Mouse (Mus musculus): ENCODE measurements around the gene Atf6. TPM values are rescaled to one million over a fixed set of nuclear protein-coding genes. Genes with fewer than 3 reads are reported as not detected.

The Atf6 gene
- polyA plus RNA-seq, 1 experiment from 2014 or later, result 11.5 TPM

DNA sequence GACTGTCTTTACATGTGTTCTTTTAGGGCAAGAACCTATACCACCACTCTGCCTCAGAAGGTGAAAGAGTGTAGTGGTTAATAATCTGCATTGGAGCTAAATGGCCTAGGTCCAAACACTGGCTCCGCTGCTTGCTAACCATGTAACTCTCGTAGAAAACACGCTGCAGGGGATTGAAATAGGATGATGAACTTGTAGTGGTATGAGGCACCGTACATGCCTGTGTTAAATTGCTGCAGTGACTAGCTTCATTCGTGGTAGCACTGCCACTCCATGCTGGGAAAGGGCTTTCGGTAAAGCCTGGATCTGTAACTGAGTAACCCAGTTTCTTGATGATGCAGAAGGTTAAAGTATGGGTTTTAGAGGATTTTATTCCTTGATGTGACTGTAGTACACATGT is 163.5 kb downstream of the Atf6 start:
- H3K9me3 ChIP-seq (ENCODE audit: control insufficient read depth, low read length), result no peaks in the 10 kb centered on the region
- 91% methylated on average over 6 of the region's 6 CpGs for WGBS
- H3K27ac ChIP-seq (ENCODE audit: low read depth, low read length), result no peak overlapping the region
- DNase-seq (ENCODE audit: low spot score), result no peak
- H3K27me3 ChIP-seq (replicated peaks; ENCODE audit: control insufficient read depth, insufficient read depth, low read length), result no peaks in the 10 kb centered on the region
- no peak overlapping the region for H3K4me3 ChIP-seq (ENCODE audit: low read depth, low read length)
- no peak overlapping the region for H3K9ac ChIP-seq (ENCODE audit: low read depth, low read length)
- no peaks in the 10 kb centered on the region for H3K4me1 ChIP-seq (replicated peaks; ENCODE audit: control insufficient read depth, insufficient read depth, low read length)
- no peaks in the 10 kb centered on the region for H3K36me3 ChIP-seq (ENCODE audit: control insufficient read depth, insufficient read depth, low read length)
- no peak for ATAC-seq (replicated peaks; ENCODE audit: low FRiP score)
- H3K4me2 ChIP-seq, result no peak overlapping the region

GRCm38 (mm10) chr1:170702958-170703357 is 164.6 kb downstream of the Atf6 start:
- DNase-seq (ENCODE audit: low spot score), result no peak
- H3K27ac ChIP-seq (ENCODE audit: low read depth, low read length), result no peak overlapping the region
- H3K9ac ChIP-seq (ENCODE audit: low read depth, low read length), result no peak overlapping the region
- 72% methylated on average over 6 of the region's 6 CpGs for WGBS
- H3K4me2 ChIP-seq, result no peak overlapping the region
- no peaks in the 10 kb centered on the region for H3K9me3 ChIP-seq (ENCODE audit: control insufficient read depth, low read length)
- H3K4me3 ChIP-seq (ENCODE audit: low read depth, low read length), result no peak overlapping the region
- no peak for ATAC-seq (replicated peaks; ENCODE audit: low FRiP score)
- H3K27me3 ChIP-seq (replicated peaks; ENCODE audit: control insufficient read depth, insufficient read depth, low read length), result no peaks in the 10 kb centered on the region
- H3K36me3 ChIP-seq (ENCODE audit: control insufficient read depth, insufficient read depth, low read length), result no peaks in the 10 kb centered on the region
- no peaks in the 10 kb centered on the region for H3K4me1 ChIP-seq (replicated peaks; ENCODE audit: control insufficient read depth, insufficient read depth, low read length)

GRCm38 (mm10) chr1:170702263-170702662 is 165.3 kb downstream of the Atf6 start:
- WGBS, result 67% methylated on average over 2 of the region's 2 CpGs
- no peaks in the 10 kb centered on the region for H3K36me3 ChIP-seq (ENCODE audit: control insufficient read depth, insufficient read depth, low read length)
- no peak overlapping the region for H3K4me2 ChIP-seq
- H3K4me1 ChIP-seq (replicated peaks; ENCODE audit: control insufficient read depth, insufficient read depth, low read length), result no peaks in the 10 kb centered on the region
- H3K27me3 ChIP-seq (replicated peaks; ENCODE audit: control insufficient read depth, insufficient read depth, low read length), result no peaks in the 10 kb centered on the region
- no peak for DNase-seq (ENCODE audit: low spot score)
- H3K4me3 ChIP-seq (ENCODE audit: low read depth, low read length), result no peak overlapping the region
- H3K9ac ChIP-seq (ENCODE audit: low read depth, low read length), result no peak overlapping the region
- no peak overlapping the region for H3K27ac ChIP-seq (ENCODE audit: low read depth, low read length)
- H3K9me3 ChIP-seq (ENCODE audit: control insufficient read depth, low read length), result no peaks in the 10 kb centered on the region
- ATAC-seq (replicated peaks; ENCODE audit: low FRiP score), result no peak

DNA sequence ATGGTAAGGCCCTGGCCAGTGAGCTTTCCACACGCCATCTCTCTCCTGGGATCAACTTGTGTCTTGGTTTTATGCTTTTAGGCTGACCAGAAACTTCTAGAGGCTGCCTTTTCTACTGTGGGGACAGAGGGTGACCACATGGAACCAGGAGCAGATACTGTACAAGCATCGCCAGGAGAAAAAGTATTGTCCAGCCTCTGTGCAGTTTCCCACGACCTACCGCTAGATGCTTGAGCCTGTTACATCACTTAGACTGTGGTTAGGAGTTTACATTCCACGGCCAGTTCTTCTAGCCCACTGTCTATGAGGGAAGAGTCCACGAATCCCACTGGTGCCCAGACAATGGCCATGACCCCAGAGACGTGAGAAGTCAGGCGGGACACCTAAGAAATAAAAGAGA is 166.0 kb downstream of the Atf6 start:
- H3K9ac ChIP-seq (ENCODE audit: low read depth, low read length), result no peak overlapping the region
- H3K36me3 ChIP-seq (ENCODE audit: control insufficient read depth, insufficient read depth, low read length), result no peaks in the 10 kb centered on the region
- WGBS, result 76% methylated on average over 8 of the region's 8 CpGs
- no peak for ATAC-seq (replicated peaks; ENCODE audit: low FRiP score)
- no peak for DNase-seq (ENCODE audit: low spot score)
- H3K9me3 ChIP-seq (ENCODE audit: control insufficient read depth, low read length), result no peaks in the 10 kb centered on the region
- no peak overlapping the region for H3K4me2 ChIP-seq
- no peak overlapping the region for H3K4me3 ChIP-seq (ENCODE audit: low read depth, low read length)
- no peak overlapping the region for H3K27ac ChIP-seq (ENCODE audit: low read depth, low read length)
- no peaks in the 10 kb centered on the region for H3K4me1 ChIP-seq (replicated peaks; ENCODE audit: control insufficient read depth, insufficient read depth, low read length)
- H3K27me3 ChIP-seq (replicated peaks; ENCODE audit: control insufficient read depth, insufficient read depth, low read length), result no peaks in the 10 kb centered on the region

GRCm38 (mm10) chr1:170701178-170701577 is 166.4 kb downstream of the Atf6 start:
- ATAC-seq (replicated peaks; ENCODE audit: low FRiP score) (no peak), DNase-seq (ENCODE audit: low spot score) (no peak)
- WGBS, result 66% methylated on average over 3 of the region's 3 CpGs
- no peak overlapping the region for H3K4me2 ChIP-seq
- H3K27ac ChIP-seq (ENCODE audit: low read depth, low read length), result no peak overlapping the region
- H3K4me3 ChIP-seq (ENCODE audit: low read depth, low read length), result no peak overlapping the region
- no peaks in the 10 kb centered on the region for H3K4me1 ChIP-seq (replicated peaks; ENCODE audit: control insufficient read depth, insufficient read depth, low read length)
- H3K27me3 ChIP-seq (replicated peaks; ENCODE audit: control insufficient read depth, insufficient read depth, low read length), result no peaks in the 10 kb centered on the region
- no peaks in the 10 kb centered on the region for H3K36me3 ChIP-seq (ENCODE audit: control insufficient read depth, insufficient read depth, low read length)
- H3K9ac ChIP-seq (ENCODE audit: low read depth, low read length), result no peak overlapping the region
- H3K9me3 ChIP-seq (ENCODE audit: control insufficient read depth, low read length), result no peaks in the 10 kb centered on the region

DNA sequence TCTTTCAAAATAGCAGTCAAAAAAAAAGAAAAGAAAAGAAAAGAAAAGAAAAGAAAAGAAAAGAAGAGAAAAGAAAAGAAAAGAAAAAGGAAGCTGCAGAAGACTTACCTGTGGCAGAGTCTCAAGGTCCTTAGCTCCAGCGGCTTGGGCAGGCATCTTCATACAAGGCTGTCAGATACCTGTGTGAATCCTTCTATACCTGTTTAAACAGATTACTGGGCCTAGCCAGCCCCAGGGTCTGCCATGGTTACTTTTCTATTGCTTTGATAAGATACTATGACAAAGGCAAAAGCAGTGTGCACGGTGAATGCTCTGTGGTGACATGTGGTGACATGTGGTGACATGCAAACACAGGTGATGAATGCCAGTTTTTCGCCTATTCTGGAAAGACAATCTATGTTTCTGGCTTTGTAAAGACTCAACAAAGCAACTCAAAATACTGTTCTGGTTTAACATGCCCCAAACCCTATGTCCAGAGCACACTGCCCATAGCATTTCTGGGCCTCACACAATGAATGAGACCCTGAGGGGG is 167.0 kb downstream of the Atf6 start:
- Histone ChIP-seq H3K9ac (ENCODE audit: low read depth, low read length) (no peak overlapping the region), H3K27me3 (replicated peaks; ENCODE audit: control insufficient read depth, insufficient read depth, low read length) (no peaks in the 10 kb centered on the region), H3K36me3 (ENCODE audit: control insufficient read depth, insufficient read depth, low read length) (no peaks in the 10 kb centered on the region), H3K27ac (ENCODE audit: low read depth, low read length) (no peak overlapping the region), H3K4me2 (no peak overlapping the region), H3K4me1 (replicated peaks; ENCODE audit: control insufficient read depth, insufficient read depth, low read length) (no peaks in the 10 kb centered on the region), H3K4me3 (ENCODE audit: low read depth, low read length) (no peak overlapping the region), H3K9me3 (ENCODE audit: control insufficient read depth, low read length) (no peaks in the 10 kb centered on the region)
- WGBS, result 77% methylated on average over 3 of the region's 3 CpGs
- no peak for ATAC-seq (replicated peaks; ENCODE audit: low FRiP score)
- no peak for DNase-seq (ENCODE audit: low spot score)

DNA sequence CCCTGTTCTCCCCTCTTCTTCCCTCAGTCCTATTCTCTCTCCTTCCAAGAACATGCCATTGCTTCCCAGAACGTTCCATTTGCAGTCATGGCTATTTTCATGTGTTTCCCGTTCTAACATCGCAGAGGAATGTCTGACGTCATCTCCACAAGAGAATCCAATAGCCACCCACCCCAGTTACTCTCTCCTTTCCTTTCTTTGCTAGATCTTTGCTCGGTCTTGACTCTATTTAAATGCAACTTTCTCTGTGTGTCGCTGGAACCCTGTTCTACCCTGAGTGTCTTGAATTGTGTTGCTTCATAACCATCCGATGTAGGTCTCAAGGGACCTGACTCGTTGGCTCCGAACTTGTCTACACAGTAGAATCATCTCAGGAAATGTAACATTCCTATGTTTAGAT is 168.0 kb downstream of the Atf6 start:
- Histone ChIP-seq H3K9me3 (ENCODE audit: control insufficient read depth, low read length) (no peaks in the 10 kb centered on the region), H3K36me3 (ENCODE audit: control insufficient read depth, insufficient read depth, low read length) (no peaks in the 10 kb centered on the region), H3K4me2 (no peak overlapping the region), H3K27ac (ENCODE audit: low read depth, low read length) (no peak overlapping the region), H3K4me1 (replicated peaks; ENCODE audit: control insufficient read depth, insufficient read depth, low read length) (no peaks in the 10 kb centered on the region), H3K4me3 (ENCODE audit: low read depth, low read length) (no peak overlapping the region), H3K9ac (ENCODE audit: low read depth, low read length) (no peak overlapping the region), H3K27me3 (replicated peaks; ENCODE audit: control insufficient read depth, insufficient read depth, low read length) (no peaks in the 10 kb centered on the region)
- DNase-seq (ENCODE audit: low spot score), result no peak
- ATAC-seq (replicated peaks; ENCODE audit: low FRiP score), result no peak
- 82% methylated on average over 9 of the region's 9 CpGs for WGBS

GRCm38 (mm10) chr1:170698771-170699170 is 168.8 kb downstream of the Atf6 start:
- WGBS, result 84% methylated on average over 3 of the region's 3 CpGs
- Histone ChIP-seq H3K36me3 (ENCODE audit: control insufficient read depth, insufficient read depth, low read length) (no peaks in the 10 kb centered on the region), H3K4me1 (replicated peaks; ENCODE audit: control insufficient read depth, insufficient read depth, low read length) (no peaks in the 10 kb centered on the region), H3K9ac (ENCODE audit: low read depth, low read length) (no peak overlapping the region), H3K4me3 (ENCODE audit: low read depth, low read length) (no peak overlapping the region), H3K27ac (ENCODE audit: low read depth, low read length) (no peak overlapping the region), H3K27me3 (replicated peaks; ENCODE audit: control insufficient read depth, insufficient read depth, low read length) (no peaks in the 10 kb centered on the region), H3K4me2 (no peak overlapping the region), H3K9me3 (ENCODE audit: control insufficient read depth, low read length) (no peaks in the 10 kb centered on the region)
- ATAC-seq (replicated peaks; ENCODE audit: low FRiP score) (no peak), DNase-seq (ENCODE audit: low spot score) (no peak)

DNA sequence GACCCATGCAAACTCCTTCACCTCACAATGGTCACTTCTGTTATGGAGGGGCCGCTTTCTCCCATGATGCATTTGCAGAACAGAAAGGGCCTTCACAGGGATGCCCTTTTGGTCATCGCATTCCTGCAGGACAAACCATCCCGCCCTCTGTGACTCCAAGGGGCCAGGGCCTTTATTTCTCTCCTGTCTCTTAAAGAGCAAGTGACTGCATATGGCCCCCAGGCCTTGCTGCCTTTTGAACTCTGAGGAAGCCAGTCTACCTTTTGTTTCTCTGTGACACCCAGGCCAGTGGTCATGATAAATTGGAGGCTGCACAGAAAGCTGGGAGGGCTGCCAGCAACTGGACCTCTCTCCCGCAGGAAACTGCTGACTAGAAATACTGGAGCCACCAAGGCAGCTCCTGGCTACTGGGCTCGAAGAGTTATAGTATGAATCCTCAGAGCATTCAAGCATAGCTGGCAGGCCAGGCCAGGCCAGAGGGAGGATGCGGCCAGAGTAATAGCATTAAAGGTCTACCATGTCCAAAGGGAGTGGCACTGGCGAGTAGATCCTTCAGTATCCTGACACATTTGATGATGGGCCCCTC is 169.7 kb downstream of the Atf6 start:
- no peak overlapping the region for H3K27ac ChIP-seq (ENCODE audit: low read depth, low read length)
- H3K4me3 ChIP-seq (ENCODE audit: low read depth, low read length), result no peak overlapping the region
- H3K9ac ChIP-seq (ENCODE audit: low read depth, low read length), result no peak overlapping the region
- 83% methylated on average over 7 of the region's 7 CpGs for WGBS
- H3K4me2 ChIP-seq, result no peak overlapping the region
- ATAC-seq (replicated peaks; ENCODE audit: low FRiP score) (no peak), DNase-seq (ENCODE audit: low spot score) (no peak)
- no peaks in the 10 kb centered on the region for H3K9me3 ChIP-seq (ENCODE audit: control insufficient read depth, low read length)
- H3K36me3 ChIP-seq (ENCODE audit: control insufficient read depth, insufficient read depth, low read length), result no peaks in the 10 kb centered on the region
- no peaks in the 10 kb centered on the region for H3K27me3 ChIP-seq (replicated peaks; ENCODE audit: control insufficient read depth, insufficient read depth, low read length)
- no peaks in the 10 kb centered on the region for H3K4me1 ChIP-seq (replicated peaks; ENCODE audit: control insufficient read depth, insufficient read depth, low read length)
